Mouse (Mus musculus): ENCODE data around the gene Nova2.

Nova2 gene

GRCm38 (mm10) chr7:18987100-18987499 is 61.4 kb downstream of the Nova2 start, which contains the start of gene Nanos2:
Nanos2 (plus strand) TSS chr7:18987400.
- no peak for DNase-seq (ENCODE audit: inconsistent ontology term)

GRCm38 (mm10) chr7:18987747-18988146 is 62.1 kb downstream of the Nova2 start:
- no peak for DNase-seq (ENCODE audit: inconsistent ontology term)

- DNase-seq (ENCODE audit: inconsistent ontology term) = no peak
Observed at GRCm38 (mm10) chr7:18988780-18989179, 63.1 kb downstream of the Nova2 start.

- DNase-seq (ENCODE audit: inconsistent ontology term) = no peak
Observed at GRCm38 (mm10) chr7:18989995-18990394, 64.3 kb downstream of the Nova2 start.

- DNase-seq (ENCODE audit: inconsistent ontology term) = peak; percentile 99
Observed at GRCm38 (mm10) chr7:18990601-18991295, 65.1 kb downstream of the Nova2 start, which contains the start of gene Mypop. Mypop (plus strand) TSS chr7:18991245.

- peak; percentile 31 for DNase-seq (ENCODE audit: inconsistent ontology term)
Observed at GRCm38 (mm10) chr7:18991660-18992293, 66.1 kb downstream of the Nova2 start.

GRCm38 (mm10) chr7:18992294-18992675 is 66.6 kb downstream of the Nova2 start:
- peak; percentile 43 for DNase-seq (ENCODE audit: inconsistent ontology term)

- DNase-seq (ENCODE audit: inconsistent ontology term) = no peak
Observed at GRCm38 (mm10) chr7:18993036-18993435, 67.3 kb downstream of the Nova2 start.

- DNase-seq (ENCODE audit: inconsistent ontology term) = no peak
Observed at GRCm38 (mm10) chr7:18998835-18999234, 73.1 kb downstream of the Nova2 start.

- DNase-seq (ENCODE audit: inconsistent ontology term) = no peak
Observed at GRCm38 (mm10) chr7:19000421-19000820, 74.7 kb downstream of the Nova2 start.

GRCm38 (mm10) chr7:19001066-19001806 is 75.5 kb downstream of the Nova2 start:
- no peak for DNase-seq (ENCODE audit: inconsistent ontology term)

- DNase-seq (ENCODE audit: inconsistent ontology term) = no peak
Observed at GRCm38 (mm10) chr7:19001807-19002085, 76.1 kb downstream of the Nova2 start.

- DNase-seq (ENCODE audit: inconsistent ontology term) = no peak
Observed at GRCm38 (mm10) chr7:19002115-19002514, 76.4 kb downstream of the Nova2 start.

GRCm38 (mm10) chr7:19002848-19003498 is 77.3 kb downstream of the Nova2 start:
- peak; percentile 89 for DNase-seq (ENCODE audit: inconsistent ontology term)

- DNase-seq (ENCODE audit: inconsistent ontology term) = peak; percentile 94
Observed at GRCm38 (mm10) chr7:19003902-19004630, 78.4 kb downstream of the Nova2 start, which contains the start of gene Irf2bp1. Irf2bp1 (plus strand) TSS chr7:19004044.

- DNase-seq (ENCODE audit: inconsistent ontology term) = peak; percentile 72
Observed at GRCm38 (mm10) chr7:19004631-19005079, 79.0 kb downstream of the Nova2 start.

- DNase-seq (ENCODE audit: inconsistent ontology term) = no peak
Observed at GRCm38 (mm10) chr7:19005417-19006121, 79.9 kb downstream of the Nova2 start.

- DNase-seq (ENCODE audit: inconsistent ontology term) = peak; percentile 67
Observed at GRCm38 (mm10) chr7:19006476-19006875, 80.8 kb downstream of the Nova2 start.

GRCm38 (mm10) chr7:19007026-19007977 is 81.6 kb downstream of the Nova2 start:
- no peak for DNase-seq (ENCODE audit: inconsistent ontology term)

GRCm38 (mm10) chr7:19010581-19010980 is 84.9 kb downstream of the Nova2 start:
- DNase-seq (ENCODE audit: inconsistent ontology term) = no peak

All from Muller cell, postnatal 12 days (primary cell).